Mouse (Mus musculus): ENCODE data around the gene Pafah1b3. TPM values are rescaled to one million over a fixed set of nuclear protein-coding genes. Genes with fewer than 3 reads are reported as not detected.
A peak's percentile ranks its signal among the peaks of the same experiment; 100 is the strongest.

Gene Pafah1b3
- polyA plus RNA-seq, 1 experiment from 2014 or later = 216 TPM

DNA sequence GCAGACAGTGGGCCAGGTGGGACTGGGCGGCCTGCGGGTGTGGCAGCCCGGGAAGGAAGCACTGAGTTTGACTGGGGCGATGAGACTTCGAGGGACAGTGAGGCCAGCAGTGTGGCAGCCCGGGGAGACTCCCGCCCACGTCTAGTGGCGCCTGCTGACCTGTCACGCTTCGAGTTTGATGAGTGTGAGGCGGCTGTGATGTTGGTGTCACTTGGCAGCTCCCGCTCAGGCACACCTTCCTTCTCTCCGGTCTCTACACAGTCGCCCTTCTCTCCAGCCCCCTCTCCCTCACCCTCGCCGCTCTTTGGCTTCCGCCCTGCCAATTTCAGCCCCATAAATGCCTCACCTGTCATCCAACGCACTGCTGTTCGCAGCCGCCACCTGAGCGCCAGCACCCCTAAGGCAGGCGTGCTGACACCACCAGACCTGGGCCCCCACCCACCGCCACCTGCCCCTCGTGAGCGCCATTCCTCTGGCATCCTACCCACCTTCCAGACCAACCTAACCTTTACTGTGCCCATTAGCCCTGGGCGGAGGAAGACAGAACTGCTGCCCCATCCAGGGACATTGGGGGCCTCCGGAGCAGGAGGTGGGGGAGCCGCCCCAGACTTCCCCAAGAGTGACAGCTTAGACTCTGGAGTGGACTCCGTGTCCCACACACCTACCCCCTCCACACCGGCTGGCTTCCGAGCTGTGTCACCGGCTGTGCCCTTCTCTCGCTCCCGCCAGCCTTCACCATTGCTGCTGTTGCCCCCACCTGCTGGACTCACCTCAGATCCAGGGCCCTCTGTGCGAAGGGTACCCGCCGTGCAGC lies 25.1 kb downstream of the Pafah1b3 start:
- Histone ChIP-seq H3K27ac (replicated peaks) (no peak overlapping the region), H3K4me1 (peaks cover 67% of the 10 kb centered on the region), H3K9ac (no peak overlapping the region), H3K4me3 (replicated peaks) (no peak overlapping the region), H3K9me3 (replicated peaks) (no peaks in the 10 kb centered on the region), H3K4me2 (replicated peaks) (no peak overlapping the region), H3K27me3 (no peaks in the 10 kb centered on the region), H3K36me3 (peaks cover 29% of the 10 kb centered on the region)
- no peak for ATAC-seq (ENCODE audit: insufficient number of reproducible peaks, low FRiP score, low TSS enrichment, low read depth)
- WGBS = 86% methylated on average over 38 of the region's 38 CpGs

DNA sequence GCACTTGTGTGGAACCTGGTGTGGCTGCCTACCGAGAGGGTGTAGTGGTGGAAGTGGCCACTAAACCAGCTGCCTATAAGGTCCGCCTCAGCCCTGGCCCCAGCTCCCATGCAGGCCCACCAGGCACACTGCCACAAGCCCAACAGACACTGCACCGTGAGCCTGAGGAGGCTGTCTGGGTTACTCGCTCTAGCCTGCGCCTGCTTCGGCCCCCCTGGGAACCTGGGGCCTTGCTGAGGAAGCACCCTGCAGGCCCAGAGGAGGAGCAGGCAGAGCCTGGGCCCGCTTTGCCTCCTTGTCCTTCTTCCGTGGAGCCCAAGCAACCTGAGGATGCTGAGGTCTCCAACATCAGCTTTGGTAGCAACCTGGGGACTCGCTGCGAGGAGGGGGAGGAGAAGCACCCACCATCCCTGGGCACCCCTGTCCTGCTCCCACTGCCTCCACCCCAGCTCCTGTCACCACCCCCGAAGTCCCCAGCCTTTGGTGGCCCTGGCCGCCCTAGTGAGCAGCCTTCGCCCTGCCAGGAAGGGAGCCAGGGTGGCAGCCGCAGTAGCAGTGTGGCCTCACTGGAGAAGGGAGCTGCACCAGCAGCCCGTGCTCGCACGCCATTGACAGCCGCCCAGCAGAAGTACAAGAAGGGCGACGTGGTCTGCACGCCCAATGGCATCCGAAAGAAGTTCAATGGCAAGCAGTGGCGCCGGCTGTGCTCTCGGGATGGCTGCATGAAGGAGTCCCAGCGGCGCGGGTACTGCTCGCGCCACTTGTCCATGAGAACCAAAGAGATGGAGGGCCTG lies 25.9 kb downstream of the Pafah1b3 start:
- Histone ChIP-seq H3K4me1 (peaks cover 61% of the 10 kb centered on the region), H3K36me3 (peaks cover 29% of the 10 kb centered on the region), H3K27ac (replicated peaks) (no peak overlapping the region), H3K4me2 (replicated peaks) (no peak overlapping the region), H3K9ac (no peak overlapping the region), H3K4me3 (replicated peaks) (no peak overlapping the region), H3K27me3 (no peaks in the 10 kb centered on the region), H3K9me3 (replicated peaks) (no peaks in the 10 kb centered on the region)
- ATAC-seq (ENCODE audit: insufficient number of reproducible peaks, low FRiP score, low TSS enrichment, low read depth) = no peak
- 89% methylated on average over 30 of the region's 30 CpGs for WGBS

DNA sequence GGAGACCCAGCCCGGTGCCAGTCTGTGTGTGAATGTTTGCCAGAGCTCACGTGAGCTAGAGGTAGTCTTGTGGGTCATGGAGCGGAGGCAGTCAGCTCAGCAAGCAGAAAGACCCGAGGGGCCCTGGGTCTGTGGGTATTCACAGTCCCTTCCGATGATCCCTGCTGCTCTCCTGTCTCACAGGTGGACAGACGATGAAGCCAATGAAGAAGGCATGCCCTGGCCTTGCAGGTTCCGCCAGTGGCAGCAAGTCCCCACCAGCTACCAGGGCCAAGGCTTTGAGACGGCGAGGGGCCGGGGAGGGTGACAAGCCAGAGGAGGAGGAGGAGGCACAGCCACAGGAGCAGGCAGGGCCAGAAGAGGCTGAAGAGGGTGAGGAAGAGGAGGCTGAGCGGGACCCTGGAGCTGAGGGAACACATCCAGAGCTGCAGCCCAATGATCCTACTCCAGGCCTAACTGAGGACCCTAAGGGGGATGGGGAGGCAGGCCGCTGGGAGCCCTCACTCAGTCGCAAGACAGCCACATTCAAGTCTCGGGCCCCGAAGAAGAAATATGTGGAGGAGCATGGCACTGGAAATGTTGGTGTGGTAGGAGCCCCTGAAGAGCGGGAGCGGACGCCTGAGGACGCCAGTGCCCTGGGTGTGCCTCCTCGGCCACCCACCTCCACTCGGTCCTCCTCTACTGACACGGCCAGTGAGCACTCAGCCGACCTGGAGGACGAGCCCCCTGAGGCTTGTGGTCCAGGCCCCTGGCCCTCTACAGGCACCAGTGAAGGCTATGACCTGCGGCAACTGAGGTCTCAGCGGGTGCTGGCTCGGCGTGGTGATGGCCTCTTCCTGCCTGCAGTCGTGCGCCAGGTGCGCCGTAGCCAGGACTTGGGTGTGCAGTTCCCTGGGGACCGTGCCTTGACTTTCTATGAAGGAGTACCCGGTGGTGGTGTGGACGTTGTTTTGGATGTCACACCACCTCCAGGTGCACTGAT lies 26.8 kb downstream of the Pafah1b3 start:
- WGBS = 88% methylated on average over 35 of the region's 35 CpGs
- Histone ChIP-seq H3K4me2 (replicated peaks) (no peak overlapping the region), H3K9ac (no peak overlapping the region), H3K36me3 (peaks cover 29% of the 10 kb centered on the region), H3K27me3 (no peaks in the 10 kb centered on the region), H3K9me3 (replicated peaks) (no peaks in the 10 kb centered on the region), H3K27ac (replicated peaks) (no peak overlapping the region), H3K4me3 (replicated peaks) (no peak overlapping the region), H3K4me1 (peaks cover 53% of the 10 kb centered on the region)
- no peak for ATAC-seq (ENCODE audit: insufficient number of reproducible peaks, low FRiP score, low TSS enrichment, low read depth)

DNA sequence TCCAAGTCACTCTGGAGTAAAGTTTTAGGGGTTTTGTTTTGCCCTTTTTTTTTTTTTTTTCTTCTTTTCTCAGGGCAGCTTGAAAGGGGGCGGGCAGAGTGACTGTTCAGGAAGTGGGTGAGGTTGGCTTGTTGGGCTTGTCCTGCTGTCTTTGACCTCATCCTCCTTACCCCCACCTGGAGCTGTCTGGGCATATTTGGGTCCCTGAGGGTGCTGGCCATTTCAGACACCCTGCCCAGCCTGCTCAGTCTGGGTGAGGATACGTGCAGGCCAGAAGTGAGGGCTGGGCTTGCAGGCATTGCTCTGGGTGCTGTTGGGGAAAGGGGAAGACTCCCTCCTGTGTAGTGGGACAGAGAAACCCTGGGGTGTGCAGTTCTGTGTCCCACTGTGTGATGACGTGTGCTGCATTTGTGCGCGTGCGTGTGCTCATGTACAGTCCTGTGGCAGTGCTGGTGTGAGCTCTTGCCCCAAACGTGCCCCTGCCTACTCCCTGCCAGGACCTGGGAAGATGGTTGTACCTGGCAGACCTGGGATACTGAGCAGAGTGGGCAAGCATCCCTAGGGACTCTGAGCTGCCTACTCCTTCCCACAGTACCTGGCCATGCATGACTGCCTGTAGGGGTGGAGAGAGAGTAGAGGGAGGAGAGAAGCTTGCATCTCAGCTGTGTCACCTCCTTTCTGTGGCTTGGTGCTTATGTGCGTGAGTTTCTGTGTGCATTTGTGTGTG lies 28.1 kb downstream of the Pafah1b3 start:
- peaks cover 29% of the 10 kb centered on the region for H3K36me3 ChIP-seq
- peak overlapping the region; percentile 82 for H3K9ac ChIP-seq
- no peak for ATAC-seq (ENCODE audit: insufficient number of reproducible peaks, low FRiP score, low TSS enrichment, low read depth)
- WGBS = 74% methylated on average over 8 of the region's 8 CpGs
- peak overlapping the region; percentile 74 for H3K4me3 ChIP-seq (replicated peaks)
- H3K4me2 ChIP-seq (replicated peaks) = peak overlapping the region; percentile 61
- H3K9me3 ChIP-seq (replicated peaks) = no peaks in the 10 kb centered on the region
- peak overlapping the region; percentile 87; the same call in 1 of the 2 replicates for H3K27ac ChIP-seq (replicated peaks)
- H3K27me3 ChIP-seq = no peaks in the 10 kb centered on the region
- H3K4me1 ChIP-seq = peaks cover 40% of the 10 kb centered on the region

DNA sequence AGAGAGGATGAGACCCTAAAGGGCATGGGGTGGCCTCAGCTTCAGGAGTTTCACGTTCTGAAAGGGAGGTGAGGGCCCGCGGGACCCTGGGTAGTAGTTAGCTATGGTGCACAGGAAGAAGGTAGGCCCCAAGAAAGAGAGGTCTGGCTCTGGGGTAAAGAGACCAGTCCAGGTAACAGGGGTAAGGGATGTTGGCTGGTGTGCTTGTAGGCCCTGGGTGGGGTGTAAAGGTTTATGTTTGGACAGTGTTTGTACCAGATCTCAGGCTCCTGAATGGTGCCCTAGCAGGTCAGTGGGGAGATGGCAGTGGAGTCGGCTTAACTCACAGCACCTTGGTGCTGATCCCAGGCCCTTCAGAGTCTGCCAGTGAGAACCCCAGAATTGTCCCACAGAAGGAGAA lies 28.8 kb downstream of the Pafah1b3 start:
- peaks cover 29% of the 10 kb centered on the region for H3K36me3 ChIP-seq
- H3K27me3 ChIP-seq = no peaks in the 10 kb centered on the region
- no peak for ATAC-seq (ENCODE audit: insufficient number of reproducible peaks, low FRiP score, low TSS enrichment, low read depth)
- H3K9me3 ChIP-seq (replicated peaks) = no peaks in the 10 kb centered on the region
- peak overlapping the region; percentile 74 for H3K4me3 ChIP-seq (replicated peaks)
- WGBS = 35% methylated on average over 4 of the region's 4 CpGs
- peak overlapping the region; percentile 87 for H3K27ac ChIP-seq (replicated peaks)
- H3K4me1 ChIP-seq = peaks cover 34% of the 10 kb centered on the region
- peak overlapping the region; percentile 82 for H3K9ac ChIP-seq
- peak overlapping the region; percentile 61 for H3K4me2 ChIP-seq (replicated peaks)

DNA sequence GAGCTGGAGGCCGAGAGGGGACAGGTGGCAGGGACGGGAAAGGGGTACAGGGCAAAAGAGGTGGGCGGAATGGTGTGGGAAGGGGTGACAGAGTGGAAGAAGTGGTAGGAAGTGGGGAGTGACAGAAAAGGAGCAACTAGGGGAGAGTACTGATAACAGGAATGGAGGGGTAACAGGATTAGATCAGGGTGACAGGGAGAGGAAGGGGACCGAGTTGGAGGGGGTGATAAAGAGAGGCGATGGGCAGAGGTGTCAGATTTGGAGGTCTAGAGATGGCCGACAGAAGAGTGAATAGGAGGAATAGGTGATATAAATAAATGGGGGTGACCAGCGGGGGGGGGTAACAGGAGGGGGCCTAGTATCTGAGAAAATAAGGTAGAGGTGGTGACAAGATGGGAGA lies 29.2 kb downstream of the Pafah1b3 start:
- Histone ChIP-seq H3K4me2 (replicated peaks) (peak overlapping the region; percentile 61), H3K9me3 (replicated peaks) (no peaks in the 10 kb centered on the region), H3K9ac (peak overlapping the region; percentile 82), H3K4me3 (replicated peaks) (peak overlapping the region; percentile 74), H3K27ac (replicated peaks) (peak overlapping the region; percentile 87), H3K36me3 (peaks cover 25% of the 10 kb centered on the region), H3K4me1 (peaks cover 29% of the 10 kb centered on the region), H3K27me3 (no peaks in the 10 kb centered on the region)
- WGBS = 3% methylated on average over 7 of the region's 7 CpGs
- ATAC-seq (ENCODE audit: insufficient number of reproducible peaks, low FRiP score, low TSS enrichment, low read depth) = no peak

- peak overlapping the region; percentile 61 for H3K4me2 ChIP-seq (replicated peaks)
- peaks cover 18% of the 10 kb centered on the region for H3K36me3 ChIP-seq
- no peaks in the 10 kb centered on the region for H3K9me3 ChIP-seq (replicated peaks)
- peak overlapping the region; percentile 82 for H3K9ac ChIP-seq
- WGBS = under 1% methylated on average over 33 of the region's 33 CpGs
- H3K4me3 ChIP-seq (replicated peaks) = peak overlapping the region; percentile 74
- H3K27me3 ChIP-seq = no peaks in the 10 kb centered on the region
- peaks cover 22% of the 10 kb centered on the region for H3K4me1 ChIP-seq
- peak overlapping the region; percentile 96 for H3K27ac ChIP-seq (replicated peaks)
- peak; percentile 94 for ATAC-seq (ENCODE audit: insufficient number of reproducible peaks, low FRiP score, low TSS enrichment, low read depth)
These were observed 29.9 kb downstream of the Pafah1b3 start for GRCm38 (mm10) chr7:25267751-25268463.

DNA sequence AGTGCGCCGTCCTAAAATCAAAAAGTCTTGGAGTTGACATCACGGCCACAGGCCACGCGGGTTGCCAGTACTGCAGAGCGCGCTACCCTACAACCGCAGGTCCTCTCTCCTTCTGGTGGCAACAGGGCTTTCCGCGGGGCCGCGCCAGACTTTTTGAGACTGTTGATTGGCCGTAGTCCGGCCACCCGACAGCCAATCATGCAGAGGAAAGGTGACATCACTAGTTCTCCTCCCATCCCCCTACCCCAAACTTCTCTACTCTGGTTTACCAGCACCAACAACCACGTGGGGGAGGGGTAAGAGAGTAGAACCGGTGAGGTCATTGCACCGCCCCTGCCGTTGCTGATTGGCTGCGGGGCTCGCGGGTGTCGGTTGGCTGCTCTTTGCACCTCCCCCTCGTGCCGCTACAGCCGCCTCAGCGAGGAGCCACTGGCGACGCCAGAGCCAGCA lies 30.5 kb downstream of the Pafah1b3 start, which contains the start of gene Cic:
Gene Cic (plus strand): TSS at position 404 of the 450 bp plus-strand sequence.
- Histone ChIP-seq H3K9me3 (replicated peaks) (no peaks in the 10 kb centered on the region), H3K27me3 (no peaks in the 10 kb centered on the region), H3K27ac (replicated peaks) (peak within 1 kb of the TSS; percentile 96), H3K36me3 (peaks cover 13% of the 10 kb centered on the region), H3K9ac (peak within 1 kb of the TSS; percentile 82), H3K4me2 (replicated peaks) (peak within 1 kb of the TSS; percentile 61), H3K4me1 (peaks cover 22% of the 10 kb centered on the region), H3K4me3 (replicated peaks) (peak within 1 kb of the TSS; percentile 74)
- peak; percentile 90 for ATAC-seq (ENCODE audit: insufficient number of reproducible peaks, low FRiP score, low TSS enrichment, low read depth)
- 2% methylated on average over 29 of the region's 29 CpGs for WGBS

DNA sequence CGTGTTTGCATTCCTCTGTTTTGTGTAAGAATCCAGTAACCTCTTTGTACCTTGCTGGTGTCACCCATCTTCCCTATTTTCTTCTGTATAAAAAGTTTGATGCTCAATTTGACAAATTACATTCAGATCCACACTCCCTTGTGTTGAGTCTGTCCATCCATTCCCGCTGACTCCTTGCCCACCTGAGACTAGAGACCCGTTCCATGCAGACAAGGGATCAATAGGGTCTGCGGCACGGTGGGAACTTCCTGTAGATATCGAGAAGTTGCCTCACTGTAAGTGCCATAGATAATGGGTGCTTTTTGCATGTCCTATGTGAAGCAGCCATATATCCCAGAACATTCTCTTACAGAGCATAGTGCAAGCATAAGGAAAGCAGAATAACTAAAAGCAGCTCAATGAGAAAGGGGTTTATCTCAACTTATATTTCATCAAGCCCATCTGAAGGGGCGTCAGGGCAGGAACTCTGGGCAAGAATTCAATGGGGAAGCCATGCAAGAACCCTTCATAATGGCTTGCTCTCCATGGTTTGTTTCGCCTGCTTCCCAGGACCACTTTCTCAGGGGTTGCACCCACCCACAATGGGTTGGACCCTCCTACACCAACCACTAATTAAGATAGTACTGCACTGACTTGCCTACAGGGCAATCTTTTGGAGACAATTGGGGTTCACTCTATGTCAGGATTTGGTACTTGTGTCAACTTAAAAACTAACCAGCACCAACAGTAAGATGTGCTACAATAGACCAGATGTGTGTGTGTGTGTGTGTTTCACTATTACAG lies 31.4 kb downstream of the Pafah1b3 start:
- ATAC-seq (ENCODE audit: insufficient number of reproducible peaks, low FRiP score, low TSS enrichment, low read depth) = no peak
- H3K9me3 ChIP-seq (replicated peaks) = no peaks in the 10 kb centered on the region
- H3K9ac ChIP-seq = no peak overlapping the region
- peaks cover 3% of the 10 kb centered on the region for H3K36me3 ChIP-seq
- WGBS = 87% methylated on average over 8 of the region's 8 CpGs
- peak overlapping the region; percentile 96; the same call in 1 of the 2 replicates for H3K27ac ChIP-seq (replicated peaks)
- H3K4me3 ChIP-seq (replicated peaks) = peak overlapping the region; percentile 74; the same call in 1 of the 2 replicates
- peak overlapping the region; percentile 60 for H3K4me2 ChIP-seq (replicated peaks)
- H3K27me3 ChIP-seq = no peaks in the 10 kb centered on the region
- peaks cover 22% of the 10 kb centered on the region for H3K4me1 ChIP-seq

Data from embryonic facial prominence, embryonic 15.5 days (tissue).